Mouse (Mus musculus) lung, embryonic 14.5 days (tissue): ENCODE measurements at regions not wholly inside any gene's neighbourhood (a gene's known extent, or its start where the extent isn't known, plus 50 kb on each side); places are given as distances from the start of the nearest gene placed in this dataset.

Experiments
- ATAC-seq: fragments of 200-750 bp; cut with Nextera tagmentation; 2 replicates; pipeline ENCODE4 v1.8.0; 2017; ENCODE audit warnings: mild to moderate bottlenecking, moderate TSS enrichment, moderate library complexity; ENCODE audit not compliant: insufficient read depth
- DNase-seq: peaks from one replicate; pipeline ENCODE4 v3.0.0-alpha.2; 2015
- H3K27ac ChIP-seq: fragments of 300-500 bp; sonication (generic); 2 replicates; pipeline ENCODE4 v1.5.1; 2014; ENCODE audit warnings: low read depth, mild to moderate bottlenecking, moderate library complexity
- H3K27me3 ChIP-seq: fragments of 300-500 bp; sonication (generic); 2 replicates; pipeline ENCODE4 v1.6.1; 2014; ENCODE audit warnings: low read length, control low read depth; ENCODE audit not compliant: insufficient read depth
- H3K36me3 ChIP-seq: fragments of 300-500 bp; sonication (generic); 2 replicates; pipeline ENCODE4 v1.6.1; 2014; ENCODE audit warnings: control low read depth; ENCODE audit not compliant: insufficient read depth
- H3K4me1 ChIP-seq: fragments of 300-500 bp; sonication (generic); 2 replicates; pipeline ENCODE4 v1.6.1; 2014; ENCODE audit warnings: antibody characterized with exemption, control low read depth; ENCODE audit not compliant: insufficient read depth
- H3K4me2 ChIP-seq: fragments of 300-500 bp; sonication (generic); 2 replicates; pipeline ENCODE4 v1.6.1; 2014; ENCODE audit warnings: mild to moderate bottlenecking
- H3K4me3 ChIP-seq: fragments of 300-500 bp; sonication (generic); 2 replicates; pipeline ENCODE4 v1.5.1; 2014; ENCODE audit warnings: low read depth, low read length
- H3K9ac ChIP-seq: fragments of 300-500 bp; sonication (generic); 2 replicates; pipeline ENCODE4 v1.6.1; 2014
- H3K9me3 ChIP-seq: fragments of 300-500 bp; sonication (generic); 2 replicates; pipeline ENCODE4 v1.6.1; 2016; ENCODE audit warnings: low read depth, low read length, control low read depth
- CTCF ChIP-seq: IDR thresholded peaks from 2 replicates; pipeline ENCODE4 v1.5.1; 2016; ENCODE audit warnings: antibody characterized with exemption, low read depth
- WGBS: fragments of 180-500 bp; shearing (Covaris S2); extraction: QIAGEN DNeasy Blood & Tissue Kit; methylation state at CpG from one replicate; pipeline ENCODE4 v1.1.7; 2014; 5-methylcytosine and 5-hydroxymethylcytosine counted together

DNA sequence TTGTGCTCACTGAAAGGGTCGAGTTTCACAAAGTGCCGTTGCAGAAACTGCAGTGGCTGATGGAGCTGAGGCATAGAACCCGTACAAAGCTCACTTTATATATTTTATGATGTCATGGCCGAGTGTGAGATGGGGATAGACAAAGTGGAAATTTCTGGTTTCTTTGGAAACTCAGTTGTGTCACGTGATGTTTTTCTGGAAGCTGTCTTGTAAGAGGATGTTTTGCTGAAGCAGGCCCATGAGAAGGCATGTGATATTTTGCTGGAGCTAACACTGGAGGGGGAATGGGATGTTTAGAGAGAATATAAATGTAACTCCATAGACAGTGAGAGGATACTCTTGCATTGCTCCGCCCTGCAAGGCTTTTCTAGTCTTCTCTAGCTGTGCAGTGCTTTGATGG, 311.7 kb downstream of the Tmem132b start:
- peaks cover 2% of the 10 kb centered on the region; the same call in 1 of the 2 replicates for H3K9me3 ChIP-seq
- H3K4me2 ChIP-seq, result no peak overlapping the region
- no peak for TF ChIP-seq CTCF
- no peaks in the 10 kb centered on the region for H3K36me3 ChIP-seq
- WGBS, result 67% methylated on average over 6 of the region's 6 CpGs
- no peak overlapping the region for H3K27ac ChIP-seq
- ATAC-seq (no peak), DNase-seq (no peak)
- no peaks in the 10 kb centered on the region for H3K4me1 ChIP-seq
- no peaks in the 10 kb centered on the region for H3K27me3 ChIP-seq
- H3K9ac ChIP-seq, result no peak overlapping the region
- H3K4me3 ChIP-seq, result no peak overlapping the region

DNA sequence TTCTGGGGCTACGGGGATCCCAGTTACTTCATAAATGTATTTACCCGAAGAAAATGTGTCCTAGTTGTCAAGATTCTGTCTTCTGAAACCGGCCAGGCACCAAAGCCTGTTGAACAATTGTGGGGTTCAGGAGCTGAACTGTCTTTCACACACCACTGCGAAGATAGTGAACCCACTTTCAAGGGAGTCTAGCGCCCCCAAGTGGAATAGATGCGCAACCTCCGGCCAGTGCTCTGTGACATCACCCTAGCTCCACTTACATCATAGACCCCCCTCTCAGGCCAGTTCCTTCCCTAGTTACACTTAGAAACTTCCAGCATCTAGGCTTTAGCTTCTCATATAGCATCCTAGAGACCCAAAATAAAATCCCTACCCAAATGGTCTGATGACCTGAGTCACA, 318.1 kb downstream of the Tmem132b start:
- Histone ChIP-seq H3K27me3 (no peaks in the 10 kb centered on the region), H3K4me3 (no peak overlapping the region), H3K9me3 (peaks cover 9% of the 10 kb centered on the region; the same call in 1 of the 2 replicates), H3K9ac (no peak overlapping the region), H3K4me1 (no peaks in the 10 kb centered on the region), H3K27ac (no peak overlapping the region), H3K36me3 (no peaks in the 10 kb centered on the region), H3K4me2 (no peak overlapping the region)
- DNase-seq (no peak), ATAC-seq (no peak)
- WGBS, result 75% methylated on average over 7 of the region's 7 CpGs
- TF ChIP-seq CTCF, result no peak

DNA sequence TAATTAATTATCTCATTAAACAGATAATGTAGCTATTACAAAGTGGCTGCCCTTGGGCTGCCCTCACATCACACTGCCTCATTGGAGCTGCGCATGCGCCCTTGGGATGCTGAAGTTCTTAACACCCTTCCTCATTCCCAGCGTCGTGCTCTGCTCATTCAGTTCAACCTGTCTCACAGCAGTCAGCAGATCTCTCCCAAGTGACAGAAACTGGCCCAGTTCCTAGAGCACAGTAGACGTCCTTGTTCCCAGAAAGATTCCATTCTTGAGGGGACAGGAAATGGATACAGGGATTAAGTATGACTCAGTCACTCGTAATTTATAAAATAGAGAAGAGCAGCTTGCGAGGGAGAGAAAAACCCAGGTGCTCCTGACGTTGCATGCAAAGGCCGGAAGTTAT, 344.7 kb downstream of the Tmem132b start:
- TF ChIP-seq CTCF, result no peak
- 75% methylated on average over 9 of the region's 9 CpGs for WGBS
- no peak overlapping the region for H3K27ac ChIP-seq
- no peaks in the 10 kb centered on the region for H3K36me3 ChIP-seq
- no peak overlapping the region for H3K9ac ChIP-seq
- no peaks in the 10 kb centered on the region for H3K9me3 ChIP-seq
- H3K27me3 ChIP-seq, result no peaks in the 10 kb centered on the region
- no peak for DNase-seq
- no peak overlapping the region for H3K4me2 ChIP-seq
- no peak for ATAC-seq
- no peaks in the 10 kb centered on the region for H3K4me1 ChIP-seq
- H3K4me3 ChIP-seq, result no peak overlapping the region

DNA sequence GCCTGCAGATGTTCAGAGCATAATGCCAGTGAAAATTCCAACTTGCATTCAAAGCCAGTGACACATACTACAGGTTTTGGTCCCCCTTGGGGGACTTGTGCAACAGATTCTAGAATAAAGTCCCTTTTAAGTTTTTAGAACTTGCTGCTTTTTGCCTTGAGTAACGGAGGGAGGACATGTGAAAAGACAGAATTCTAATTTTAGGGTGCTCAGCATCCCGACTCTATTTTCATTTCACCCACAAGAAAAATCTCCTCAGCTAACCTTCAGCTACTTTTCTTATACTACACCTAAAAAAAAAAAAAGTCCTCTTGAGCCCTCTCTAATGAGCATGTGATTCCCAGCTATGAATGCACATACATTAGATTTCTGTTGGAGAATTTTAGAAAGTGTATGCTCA, 357.3 kb downstream of the Tmem132b start:
- Histone ChIP-seq H3K9ac (no peak overlapping the region), H3K9me3 (no peaks in the 10 kb centered on the region), H3K4me1 (no peaks in the 10 kb centered on the region), H3K36me3 (no peaks in the 10 kb centered on the region), H3K27ac (no peak overlapping the region), H3K27me3 (no peaks in the 10 kb centered on the region), H3K4me3 (no peak overlapping the region), H3K4me2 (no peak overlapping the region)
- no peak for TF ChIP-seq CTCF
- no peak for DNase-seq
- ATAC-seq, result no peak
- WGBS, result 82% methylated on average over 2 of the region's 2 CpGs

DNA sequence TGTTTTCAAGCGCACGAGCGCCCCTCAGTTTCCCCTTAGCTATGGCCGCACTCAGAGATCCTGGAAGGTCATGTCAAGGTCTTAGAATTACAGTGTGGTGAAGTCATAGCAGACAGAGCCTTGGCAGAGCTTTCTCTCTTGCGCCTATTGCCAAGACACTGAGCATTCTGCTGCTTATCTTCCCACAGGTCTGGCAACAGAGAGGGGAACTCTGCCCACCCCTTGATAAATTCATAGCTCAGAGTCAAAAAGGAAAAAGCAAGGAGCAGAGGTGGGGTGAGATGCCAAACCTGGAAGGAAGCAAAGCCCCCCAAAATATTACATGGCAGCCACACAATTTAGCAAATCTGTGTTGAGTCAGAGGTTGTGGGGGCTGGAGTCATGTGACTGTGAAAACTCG, 362.3 kb downstream of the Tmem132b start:
- Histone ChIP-seq H3K9me3 (no peaks in the 10 kb centered on the region), H3K9ac (no peak overlapping the region), H3K4me1 (no peaks in the 10 kb centered on the region), H3K27me3 (no peaks in the 10 kb centered on the region), H3K4me3 (no peak overlapping the region), H3K27ac (no peak overlapping the region), H3K36me3 (no peaks in the 10 kb centered on the region), H3K4me2 (no peak overlapping the region)
- ATAC-seq, result no peak
- TF ChIP-seq CTCF, result no peak
- WGBS, result 77% methylated on average over 6 of the region's 6 CpGs
- no peak for DNase-seq

DNA sequence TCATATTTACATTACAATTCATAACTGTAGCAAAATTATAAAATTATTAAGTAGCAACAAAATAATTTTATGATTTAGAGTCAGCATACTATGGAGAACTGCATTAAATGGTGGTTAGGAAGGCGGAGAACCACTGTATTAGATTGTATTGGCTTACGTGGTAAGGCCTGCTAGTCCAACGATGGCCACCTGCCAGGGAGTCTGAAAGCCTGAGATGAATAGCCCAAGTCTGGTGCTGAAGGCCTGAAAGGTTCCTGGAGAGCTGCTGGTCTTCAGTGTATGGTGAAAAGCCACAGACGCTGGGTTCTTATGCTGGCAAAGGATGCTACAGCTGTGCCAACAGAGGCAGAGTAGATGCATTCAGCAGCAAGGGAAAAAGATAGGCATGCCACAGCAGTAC, 370.5 kb downstream of the Tmem132b start:
- 80% methylated on average over 4 of the region's 4 CpGs for WGBS
- ATAC-seq, result no peak
- no peak for TF ChIP-seq CTCF

DNA sequence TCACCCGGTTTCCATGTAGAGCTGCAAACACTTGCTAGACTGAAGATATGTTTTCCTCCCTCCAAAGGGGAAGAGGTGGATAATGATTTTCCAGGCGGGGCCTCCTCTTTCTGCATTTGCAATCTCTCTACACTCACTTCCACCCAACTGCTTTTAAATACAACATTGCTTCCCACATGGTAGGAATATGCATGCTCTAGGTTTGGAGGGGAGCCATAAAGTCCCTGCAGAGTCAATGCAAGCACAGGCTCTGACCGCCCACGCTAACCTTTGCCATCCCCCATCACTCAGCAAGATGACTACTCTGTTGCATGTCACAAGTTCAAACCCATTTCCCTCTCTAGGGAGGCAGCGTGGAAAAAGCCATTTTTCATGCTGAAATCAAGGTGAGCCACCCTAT, 372.9 kb downstream of the Tmem132b start:
- TF ChIP-seq CTCF, result no peak
- Histone ChIP-seq H3K4me1 (no peaks in the 10 kb centered on the region), H3K27me3 (no peaks in the 10 kb centered on the region), H3K9me3 (no peaks in the 10 kb centered on the region), H3K9ac (no peak overlapping the region), H3K4me2 (no peak overlapping the region), H3K4me3 (no peak overlapping the region), H3K27ac (no peak overlapping the region), H3K36me3 (no peaks in the 10 kb centered on the region)
- ATAC-seq (no peak), DNase-seq (no peak)
- 71% methylated on average over 5 of the region's 5 CpGs for WGBS

More for the DNA sequence above, 370.5 kb downstream of the Tmem132b start:
- H3K4me3 ChIP-seq, result no peak overlapping the region
- no peak for DNase-seq
- no peak overlapping the region for H3K27ac ChIP-seq
- no peaks in the 10 kb centered on the region for H3K4me1 ChIP-seq
- no peak overlapping the region for H3K4me2 ChIP-seq
- H3K36me3 ChIP-seq, result no peaks in the 10 kb centered on the region
- H3K27me3 ChIP-seq, result no peaks in the 10 kb centered on the region
- H3K9me3 ChIP-seq, result no peaks in the 10 kb centered on the region
- H3K9ac ChIP-seq, result no peak overlapping the region

DNA sequence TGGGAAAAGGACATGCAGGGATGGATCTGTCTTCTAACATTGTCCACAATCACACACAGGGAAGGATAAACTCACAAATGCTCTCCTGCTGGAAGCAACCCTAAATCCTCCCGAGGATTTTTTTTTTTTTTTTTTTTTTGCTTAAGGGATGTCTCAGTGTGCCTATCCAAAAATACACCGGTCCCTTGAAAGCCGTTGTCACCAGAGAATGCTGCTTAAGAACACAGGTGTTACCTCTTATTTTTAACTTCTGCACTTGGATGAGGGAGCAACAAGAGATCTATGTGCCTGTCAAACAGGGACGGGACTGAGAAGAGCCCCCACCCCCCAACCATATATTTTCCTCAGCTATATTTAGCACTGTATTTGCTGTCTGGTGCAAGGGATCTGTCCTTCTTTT, 375.8 kb downstream of the Tmem132b start:
- ATAC-seq (no peak), DNase-seq (no peak)

More for the DNA sequence above, 375.8 kb downstream of the Tmem132b start:
- no peak overlapping the region for H3K4me2 ChIP-seq
- H3K4me3 ChIP-seq, result no peak overlapping the region
- no peaks in the 10 kb centered on the region for H3K4me1 ChIP-seq
- no peak for TF ChIP-seq CTCF
- H3K9me3 ChIP-seq, result no peaks in the 10 kb centered on the region
- WGBS, result 82% methylated on average over 4 of the region's 4 CpGs
- H3K36me3 ChIP-seq, result no peaks in the 10 kb centered on the region
- no peak overlapping the region for H3K9ac ChIP-seq
- no peak overlapping the region for H3K27ac ChIP-seq
- H3K27me3 ChIP-seq, result no peaks in the 10 kb centered on the region
